Mouse (Mus musculus) left cerebral cortex, postnatal 10 days (tissue): ENCODE measurements at regions not wholly inside any gene's neighbourhood (a gene's known extent, or its start where the extent isn't known, plus 50 kb on each side); places are given as distances from the start of the nearest gene placed in this dataset.

Experiments
- DNase-seq, 2 experiments: peaks; one replicate each; pipeline ENCODE4 v3.0.0; 2021 to 2022; ENCODE audit warnings: low spot score in 2 of 2, mixed read lengths in 1 of 2; ENCODE audit errors: extremely low spot score in 1 of 2
- intact Hi-C: fragments of 180-260 bp; cut with DNase I; formaldehyde crosslinking; loops from one replicate; pipeline ENCODE4 v1.15.1; 2025

DNA sequence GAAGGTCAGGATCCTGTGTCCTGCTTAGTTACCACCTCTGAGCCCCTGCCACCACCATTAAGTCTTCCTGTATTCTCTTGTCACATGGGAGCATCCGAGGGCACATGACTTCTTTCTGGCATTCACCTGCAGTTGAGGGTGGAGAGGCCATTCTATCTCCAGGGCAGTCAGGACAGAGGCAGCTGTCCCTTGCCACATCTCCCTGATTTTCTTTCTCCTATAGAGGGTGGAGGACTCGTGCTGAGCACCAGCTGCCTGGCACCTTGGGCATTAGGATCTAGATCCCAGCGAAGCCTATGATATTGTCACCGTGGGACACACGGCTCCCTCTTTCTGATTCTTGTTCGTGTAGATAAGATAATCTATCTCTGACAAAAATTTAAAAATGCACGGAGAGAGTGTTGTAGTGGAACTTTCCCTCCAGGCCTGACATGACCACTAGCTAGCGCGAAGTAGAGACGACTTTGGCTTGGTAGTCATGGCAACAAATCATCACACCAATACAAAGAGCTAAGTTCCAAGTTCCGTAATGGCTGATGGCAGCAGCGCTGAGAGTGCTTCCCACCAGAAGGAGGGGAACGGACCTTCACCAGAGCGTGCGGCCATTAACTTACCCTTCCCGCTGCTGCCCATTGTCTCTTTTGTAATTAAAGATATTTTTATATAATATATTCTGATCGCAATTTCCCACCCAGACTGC, 137.7 kb downstream of the Ipmk start:
- intact Hi-C loops: no loop called here
- DNase-seq: no peak

DNA sequence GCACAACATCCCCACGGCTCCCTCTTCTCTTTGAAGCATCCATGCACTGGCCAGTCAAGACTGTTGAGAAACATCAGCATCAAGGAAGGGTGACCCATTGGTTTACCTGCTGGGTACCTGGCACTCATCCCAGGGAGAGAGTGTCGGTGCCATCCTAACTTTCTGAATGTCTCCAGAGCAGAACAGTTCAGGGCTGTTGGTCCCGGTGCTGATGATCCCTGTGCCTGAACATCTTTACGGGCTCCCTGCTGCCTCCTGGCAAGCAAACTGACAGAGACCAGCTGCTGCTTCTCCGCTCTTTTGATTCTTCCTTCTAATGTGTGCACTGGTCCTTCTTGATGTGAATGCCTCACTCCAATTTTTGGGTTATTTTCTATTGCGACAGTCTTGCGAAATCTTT, 142.2 kb downstream of the Ipmk start:
- DNase-seq: no peak
- intact Hi-C loops: no loop called here

DNA sequence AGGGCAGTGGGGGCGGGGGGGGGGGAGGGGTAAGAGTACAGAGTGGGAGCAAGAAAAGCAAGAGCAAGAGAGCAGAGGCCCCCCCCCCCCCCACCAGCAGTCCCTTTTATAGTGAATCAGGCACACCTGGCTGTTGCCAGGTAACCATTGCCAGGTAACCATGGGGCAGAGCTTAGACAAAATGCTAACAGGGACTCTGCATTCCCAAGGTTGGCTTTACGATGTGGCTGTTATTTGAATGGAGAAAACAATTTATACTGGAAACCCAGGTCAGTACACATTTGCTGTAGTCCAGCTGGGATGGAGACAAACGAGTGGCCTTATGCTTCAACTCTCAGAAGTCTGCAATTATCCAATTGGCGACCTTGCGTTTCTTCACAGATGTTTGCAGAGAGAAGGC, 154.5 kb downstream of the Ipmk start:
- no peak for DNase-seq
- intact Hi-C loops: no loop called here

DNA sequence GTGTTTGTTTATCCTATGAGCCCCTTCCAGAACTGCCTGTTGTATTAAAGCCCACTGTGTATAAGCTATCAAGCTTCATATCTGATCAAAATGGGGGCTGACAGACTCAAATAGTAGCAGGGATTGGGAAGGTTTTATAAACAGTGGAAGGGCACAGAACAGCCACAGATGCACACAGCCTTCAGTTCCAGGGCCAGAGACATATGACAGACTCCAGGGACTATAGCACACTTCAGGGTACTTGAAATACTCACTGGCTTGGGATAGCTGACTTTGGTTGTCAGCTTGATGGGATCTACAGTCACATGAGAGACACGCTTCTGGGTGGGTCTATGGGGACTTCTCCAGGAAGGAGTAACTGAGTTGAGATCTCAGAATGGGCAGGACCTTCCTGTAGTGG, 156.7 kb downstream of the Ipmk start:
- intact Hi-C loops: no loop called here
- no peak for DNase-seq

DNA sequence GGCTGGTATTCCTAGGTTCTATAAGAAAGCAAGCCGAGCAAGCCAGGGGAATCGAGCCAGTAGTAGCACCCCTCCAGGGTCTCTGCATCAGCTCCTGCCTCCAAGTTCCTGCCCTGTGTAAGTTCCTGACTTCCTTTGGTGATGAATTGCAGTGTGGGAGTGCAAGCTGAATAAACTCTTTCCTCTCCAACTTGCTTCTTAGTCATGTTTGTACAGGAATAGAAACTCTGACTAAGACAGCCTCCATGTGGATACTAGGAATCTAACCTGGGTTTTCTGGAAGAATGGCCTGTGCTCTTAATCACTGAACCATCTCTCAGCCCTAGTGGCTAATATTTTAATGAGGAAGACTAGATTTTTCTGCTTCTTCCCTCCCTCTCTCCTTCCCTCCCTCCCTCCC, 177.7 kb downstream of the Ipmk start:
- intact Hi-C loops: no loop called here
- no peak for DNase-seq

DNA sequence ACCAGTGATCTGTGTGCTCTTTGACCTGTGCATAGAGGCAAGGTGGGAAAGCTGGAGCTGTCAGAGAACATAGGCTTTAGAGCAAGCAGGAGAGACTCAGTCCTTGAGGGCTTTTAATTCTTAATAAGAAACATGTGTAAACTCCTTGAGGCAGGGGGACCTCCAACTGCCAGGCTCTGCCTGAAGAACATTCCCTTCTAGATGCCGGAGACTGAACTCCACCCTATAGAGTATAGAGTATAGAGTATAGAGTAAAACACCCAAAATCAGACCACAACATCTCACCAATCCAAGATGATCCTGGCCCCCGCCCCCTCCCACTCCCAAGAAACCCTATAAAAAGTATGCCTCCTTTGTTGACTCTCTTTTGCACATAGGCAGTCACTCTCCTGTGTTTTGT, 186.2 kb downstream of the Ipmk start:
- intact Hi-C loops: no loop called here
- no peak for DNase-seq

DNA sequence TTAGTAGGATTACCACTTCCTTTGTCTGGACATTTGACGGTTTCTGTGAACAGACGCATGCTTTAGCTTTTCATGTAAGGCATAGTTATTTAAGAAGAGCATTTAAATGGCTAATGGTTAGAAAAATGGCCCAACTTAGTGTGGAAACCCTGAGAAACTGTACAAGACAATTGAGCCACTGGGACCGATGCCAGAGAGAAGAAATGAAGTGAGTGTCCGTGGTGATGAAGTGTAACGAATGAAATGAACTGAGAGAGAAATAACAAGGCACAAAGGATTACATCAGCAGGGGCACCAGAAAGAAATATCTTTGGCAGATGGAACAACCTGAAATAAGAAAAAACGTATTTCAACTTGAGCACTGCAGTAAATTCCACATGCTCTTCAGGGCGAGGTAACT, 197.9 kb downstream of the Ipmk start:
- intact Hi-C loops: no loop called here
- no peak for DNase-seq

DNA sequence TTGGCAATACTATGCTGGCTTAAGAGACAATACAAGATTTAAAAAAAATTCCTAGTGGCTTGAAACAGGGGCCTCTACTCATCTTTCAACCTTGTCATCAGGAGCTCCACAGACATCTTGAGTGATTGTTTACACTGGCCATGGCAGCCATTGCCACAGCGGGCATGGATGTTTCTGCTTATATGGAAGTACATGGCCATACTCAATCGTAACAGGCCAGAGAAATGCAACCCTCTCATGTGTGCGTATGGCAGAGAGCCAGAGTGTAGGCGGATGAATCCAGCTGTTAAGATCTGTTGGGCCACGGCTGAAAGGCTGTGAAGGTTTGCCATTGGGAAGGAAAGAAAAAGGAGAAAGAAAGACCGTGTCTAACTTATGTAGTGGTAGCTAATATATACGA, 198.9 kb downstream of the Ipmk start:
- DNase-seq: no peak
- intact Hi-C loops: no loop called here

DNA sequence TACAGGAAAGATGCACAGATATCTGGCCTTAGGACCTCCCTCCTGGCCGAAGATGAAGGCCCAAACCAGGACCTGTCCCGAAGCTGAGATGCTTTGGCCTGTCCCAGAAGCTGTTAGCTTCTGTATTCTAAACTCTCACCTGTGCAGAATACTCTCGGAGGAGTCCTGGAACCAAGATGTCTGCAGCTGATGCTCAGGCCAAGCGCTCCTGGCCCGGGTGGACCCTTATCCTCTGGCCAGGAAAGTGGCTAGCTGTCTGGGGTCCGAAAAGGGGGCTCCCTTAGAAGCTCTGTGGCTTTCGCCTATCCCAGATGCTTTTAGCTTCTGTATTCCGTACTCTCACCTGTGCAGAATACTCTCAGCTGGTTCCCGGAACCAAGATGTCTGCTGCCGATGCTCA, 236.2 kb downstream of the Ipmk start:
- DNase-seq: no peak
- intact Hi-C loops: no loop called here

DNA sequence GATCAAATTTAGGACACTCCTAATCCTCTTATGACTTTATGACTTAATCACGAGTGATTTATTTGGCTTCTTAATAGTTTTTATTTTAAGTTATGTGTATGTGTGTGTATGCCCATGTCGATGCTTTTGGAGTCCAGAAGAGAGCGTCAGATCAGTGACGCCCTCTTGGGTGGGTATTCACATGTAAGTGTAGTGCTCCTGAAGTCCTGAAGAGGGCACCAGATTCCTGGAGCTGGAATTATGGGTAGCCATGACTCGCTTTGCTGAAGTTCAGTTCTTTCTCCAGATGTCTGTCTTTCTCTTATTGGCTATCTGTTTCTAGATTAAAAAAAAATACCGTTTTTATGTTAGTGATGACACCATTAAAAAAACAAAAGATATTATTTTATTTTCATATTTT, 251.0 kb downstream of the Ipmk start:
- no peak for DNase-seq
- intact Hi-C loops: no loop called here

DNA sequence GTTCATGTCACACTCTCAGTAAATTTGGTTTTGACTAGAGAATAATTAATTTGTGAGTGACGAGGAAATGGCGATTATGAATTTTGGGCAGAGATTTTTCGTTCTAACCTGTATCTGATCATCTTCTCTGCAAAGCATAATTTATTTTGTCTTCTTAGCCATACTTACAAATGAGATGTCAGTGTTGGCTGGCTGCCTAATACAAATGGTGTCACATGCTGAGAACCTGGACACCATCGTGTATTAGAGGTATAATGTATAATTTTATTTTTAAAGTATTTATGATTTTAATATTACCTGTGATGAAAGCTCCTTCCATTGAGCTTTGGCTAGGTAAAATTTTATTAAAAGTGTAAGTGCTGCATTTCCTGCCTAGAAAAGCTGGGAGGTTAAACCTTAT, 266.2 kb downstream of the Ipmk start:
- no peak for DNase-seq
- intact Hi-C loops: no loop called here

DNA sequence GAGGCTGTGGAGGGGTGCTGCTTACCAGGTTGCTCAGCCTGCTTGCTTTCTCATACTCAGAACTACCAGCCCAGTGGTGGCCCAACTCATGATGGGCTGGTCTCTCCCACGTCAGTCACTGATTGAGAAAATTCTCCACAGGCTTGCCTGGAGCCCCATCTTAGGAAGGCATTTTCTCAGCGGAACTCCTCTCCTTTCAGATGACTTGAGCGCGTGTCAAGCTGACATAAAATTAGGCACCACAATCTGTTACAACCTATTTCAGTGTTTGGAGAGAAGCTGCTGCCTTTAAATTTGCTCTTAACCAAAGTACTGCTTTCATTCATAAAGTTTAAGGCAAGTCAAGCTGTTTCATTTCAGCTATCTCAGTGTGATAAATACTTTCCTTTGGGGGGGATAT, 269.6 kb downstream of the Ipmk start:
- peak; percentile 14 to 63 for DNase-seq
- intact Hi-C loops: no loop called here

DNA sequence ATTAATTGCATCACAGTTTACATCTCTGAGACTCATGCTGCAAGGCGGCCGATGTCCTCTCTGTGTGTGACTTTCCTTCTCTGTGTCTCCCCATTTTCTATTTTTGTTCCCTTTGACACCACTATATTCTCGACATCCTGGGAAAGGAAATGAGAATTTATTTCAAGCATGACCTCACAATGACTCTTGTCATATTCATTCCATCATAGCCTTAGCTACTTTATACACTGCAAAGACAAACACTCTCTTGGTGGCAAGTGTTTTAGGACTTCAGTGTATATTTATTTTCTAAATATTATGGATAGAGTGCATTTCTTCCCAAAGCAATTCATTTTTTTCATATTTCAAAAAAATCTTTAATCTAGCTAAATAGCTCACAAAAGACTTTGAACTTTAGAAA, 298.5 kb downstream of the Ipmk start:
- DNase-seq: no peak
- intact Hi-C loops: no loop called here

DNA sequence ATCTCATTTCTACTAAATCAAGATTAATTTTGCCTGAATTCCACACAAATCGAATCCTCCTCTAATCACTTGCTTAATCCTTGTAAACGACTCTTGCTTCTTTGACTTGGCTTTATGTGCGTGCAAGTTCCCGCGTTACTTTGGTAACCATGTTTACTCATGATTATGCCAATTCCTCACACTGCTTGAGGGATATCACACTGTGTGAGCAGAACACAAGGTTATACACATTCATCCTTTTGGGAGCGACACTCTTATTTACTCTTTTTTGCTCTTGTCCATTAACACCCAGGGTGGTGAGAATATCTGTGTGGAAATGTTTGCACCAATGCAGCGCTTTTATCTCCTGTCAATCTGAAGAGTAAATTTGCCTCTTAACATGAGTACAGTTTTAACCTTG, 310.0 kb downstream of the Ipmk start:
- no peak for DNase-seq
- intact Hi-C loops: no loop called here

DNA sequence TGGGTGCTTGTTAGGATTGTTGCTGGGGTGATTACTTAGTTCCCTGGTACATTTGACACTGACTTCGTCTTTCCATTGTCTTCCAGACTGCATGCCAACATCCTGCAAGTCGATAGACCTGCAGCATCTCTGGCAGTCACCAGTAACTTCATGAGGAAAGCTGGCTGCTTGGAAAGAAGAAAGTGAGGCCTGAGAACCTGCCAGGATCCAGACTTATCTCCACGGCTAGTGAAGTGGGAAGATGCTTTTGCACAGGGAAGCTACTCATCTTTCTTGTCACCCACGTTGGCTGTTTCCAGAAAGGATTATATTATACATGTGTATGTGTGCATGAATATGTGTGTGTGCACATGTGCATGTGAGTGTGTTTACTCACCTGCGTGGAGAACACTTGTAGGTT, 316.0 kb downstream of the Ipmk start:
- intact Hi-C loops: no loop called here
- DNase-seq: peak in 1 of 2 experiments; percentile 3

DNA sequence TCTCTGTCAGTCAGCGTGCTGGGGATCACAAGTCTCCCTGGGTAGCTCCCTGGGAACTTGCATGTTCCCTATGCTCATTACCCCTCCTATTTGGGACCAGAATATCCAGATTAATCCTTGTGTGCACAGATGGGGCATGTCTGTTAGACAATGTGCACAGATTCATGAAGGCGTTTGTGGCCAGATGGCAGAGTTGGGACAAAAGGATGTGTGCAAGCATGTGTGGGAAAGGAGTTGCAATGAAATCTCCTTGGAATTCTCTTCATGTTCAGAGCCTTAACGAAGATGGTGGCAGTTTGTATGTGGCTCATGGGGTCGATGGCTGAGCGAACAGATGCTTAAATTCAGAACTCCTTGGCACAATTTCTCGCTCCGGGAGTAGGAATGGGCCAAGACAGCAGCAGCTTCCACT, 319.6 kb downstream of the Ipmk start:
- DNase-seq: peak in 1 of 2 experiments; percentile 48
- intact Hi-C loops: no loop called here

DNA sequence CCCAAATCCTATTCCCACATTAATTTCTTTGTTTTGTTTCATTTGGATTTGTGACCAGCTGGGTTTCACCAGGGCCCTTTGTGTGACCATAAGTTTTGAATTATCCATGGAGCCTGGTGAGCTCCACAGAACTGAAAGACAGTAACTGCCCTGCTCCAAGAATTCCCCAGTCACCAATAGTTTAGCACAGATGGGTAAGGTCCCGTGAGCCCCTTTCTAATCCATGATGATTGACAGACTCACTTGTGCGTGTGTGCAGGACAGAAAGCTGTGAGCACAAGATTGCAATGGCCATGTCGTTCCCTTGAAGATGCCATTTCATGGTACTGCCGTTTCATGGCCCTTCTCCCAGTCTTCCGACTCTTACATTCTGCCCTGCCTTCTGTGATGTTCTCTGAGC, 331.7 kb downstream of the Ipmk start:
- intact Hi-C loops: no loop called here
- no peak for DNase-seq

DNA sequence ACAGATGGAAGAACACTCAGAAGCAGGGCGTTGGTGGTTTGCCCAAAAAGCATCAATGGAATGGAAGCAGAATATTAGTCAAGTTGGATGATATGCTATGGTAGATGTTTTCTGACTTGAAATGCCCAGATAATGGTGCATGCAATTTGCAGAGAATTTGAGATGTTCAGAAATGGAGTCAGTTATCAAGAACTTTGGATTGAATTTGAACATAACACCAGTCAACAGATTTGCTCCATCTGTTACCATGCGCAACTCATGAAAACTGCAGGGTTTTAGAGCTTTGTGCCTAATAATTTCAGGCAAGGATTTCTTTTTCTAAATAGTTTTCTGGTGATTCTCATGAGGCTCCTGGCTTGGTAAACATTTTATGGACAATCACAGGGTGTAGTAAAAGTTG, 365.9 kb downstream of the Ipmk start:
- no peak for DNase-seq
- intact Hi-C loops: no loop called here

DNA sequence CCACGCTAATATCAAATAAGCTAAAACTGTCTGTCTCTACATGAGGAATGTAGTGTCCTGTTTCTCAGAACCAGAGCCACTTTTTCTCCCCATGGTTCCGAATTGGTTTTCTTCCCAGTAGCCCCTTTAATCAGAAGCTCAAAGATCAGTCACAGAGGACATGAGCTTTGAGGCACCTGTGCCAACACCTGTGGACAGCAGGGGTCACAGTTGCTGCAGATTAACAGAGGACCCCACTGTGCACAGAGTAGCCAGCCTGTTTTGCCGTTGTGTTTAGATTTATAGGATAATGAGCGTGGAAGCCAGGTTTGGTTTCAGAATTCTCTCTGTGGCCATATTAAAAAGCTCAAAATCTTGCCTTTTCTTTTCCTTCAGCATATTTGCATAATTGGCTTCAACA, 380.2 kb downstream of the Ipmk start:
- no peak for DNase-seq
- intact Hi-C loops: no loop called here

DNA sequence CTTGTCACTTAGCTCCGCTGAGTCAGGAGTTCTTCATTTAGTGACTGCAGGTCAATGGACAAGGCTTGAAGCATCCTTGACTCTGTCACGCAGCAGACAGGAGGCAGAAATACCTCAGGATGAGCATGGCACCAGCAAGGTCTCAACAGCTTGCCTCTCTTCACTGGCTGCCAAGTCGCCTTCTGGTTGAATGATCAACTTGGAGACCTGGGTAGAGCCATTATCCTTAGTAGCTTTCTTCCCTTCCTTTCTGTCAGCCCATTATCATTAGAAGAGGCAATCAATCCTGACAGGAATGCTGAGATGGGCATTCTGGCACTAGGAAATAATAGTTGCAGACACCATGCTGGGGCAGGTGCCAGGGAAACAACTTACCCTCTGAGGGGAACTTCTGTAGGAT, 386.3 kb downstream of the Ipmk start:
- DNase-seq: no peak
- intact Hi-C loops: no loop called here

DNA sequence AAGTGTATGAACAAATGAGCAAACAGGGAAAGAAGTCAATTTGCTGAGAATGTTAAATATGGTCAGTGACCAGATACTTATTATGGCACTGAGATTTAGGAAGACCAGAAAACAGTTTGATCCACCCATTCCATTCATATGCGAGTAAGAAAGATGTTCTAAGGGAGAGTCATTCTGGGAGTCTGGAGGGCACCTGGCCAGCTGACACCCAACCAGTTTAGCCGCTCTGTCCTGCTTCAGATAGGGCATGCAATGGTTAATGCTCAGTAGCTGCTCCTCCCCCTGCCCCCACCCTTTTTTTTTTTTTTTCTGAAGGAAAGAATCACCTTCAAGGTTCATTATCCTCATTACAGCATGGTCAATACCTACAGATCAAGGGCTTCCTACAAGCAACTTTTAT, 386.9 kb downstream of the Ipmk start:
- intact Hi-C loops: no loop called here
- DNase-seq: no peak

DNA sequence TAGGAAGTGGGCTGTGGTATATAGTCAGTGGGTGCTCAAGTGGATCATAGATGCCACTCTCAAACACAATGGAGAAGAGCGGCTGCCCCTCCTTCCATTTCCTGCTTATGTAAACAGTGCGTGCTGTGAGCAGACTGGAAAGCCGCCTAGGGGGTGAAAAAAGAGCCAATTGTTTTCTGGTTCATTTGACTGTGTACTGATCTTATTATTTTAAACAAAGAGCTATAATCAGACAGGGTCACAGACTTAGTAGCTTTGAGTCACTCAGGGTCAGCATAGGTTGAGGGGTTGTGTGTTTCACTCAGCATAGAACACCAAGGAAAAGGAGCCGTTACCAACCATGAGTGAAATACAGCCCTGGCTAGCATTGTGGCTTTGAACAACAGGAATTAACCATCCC, 390.7 kb downstream of the Ipmk start:
- intact Hi-C loops: no loop called here
- DNase-seq: no peak
